Mouse (Mus musculus) erythroblast, embryonic 14.5 days (primary cell): ENCODE results near the gene Taar2. TPM values are rescaled to one million over a fixed set of nuclear protein-coding genes. Genes with fewer than 3 reads are reported as not detected.

Source experiments
- H3K27me3 ChIP-seq: 2 replicates; pipeline ENCODE4 v1.6.1; 2012; ENCODE audit warnings: inconsistent platforms; ENCODE audit not compliant: control insufficient read depth
- H3K36me3 ChIP-seq: 2 replicates; pipeline ENCODE4 v1.6.1; 2012; ENCODE audit warnings: mild to moderate bottlenecking, inconsistent platforms; ENCODE audit not compliant: control insufficient read depth
- H3K4me1 ChIP-seq: 2 replicates; pipeline ENCODE4 v1.6.1; 2012; ENCODE audit warnings: inconsistent platforms; ENCODE audit not compliant: control insufficient read depth
- H3K4me3 ChIP-seq: replicated peaks from 2 replicates; pipeline ENCODE3; 2012; ENCODE audit warnings: moderate library complexity, mild to moderate bottlenecking, inconsistent platforms
- H3K9me3 ChIP-seq: 2 replicates; pipeline ENCODE4 v1.6.1; 2012; ENCODE audit warnings: low read length, inconsistent platforms, mixed read lengths; ENCODE audit not compliant: control insufficient read depth
- GATA1 ChIP-seq: IDR thresholded peaks from 2 replicates; pipeline ENCODE4 v1.6.1; 2012; ENCODE audit warnings: low read length, inconsistent platforms, mixed read lengths
- TAL1 ChIP-seq: IDR thresholded peaks from 3 replicates; pipeline ENCODE4 v1.6.1; 2012; ENCODE audit warnings: low read length, inconsistent platforms, mixed read lengths
- polyA plus RNA-seq: library from polyadenylated mRNA; stranded (reverse); fragments of >175 nt; gene quantifications from 2 replicates; pipeline ENCODE4 v1.2.3, GENCODE M21; 2012

The Taar2 gene
- polyA plus RNA-seq, 1 experiment, result not detected

GRCm38 (mm10) chr10:23971256-23971655 lies 32.9 kb downstream of the Taar2 start:
- Histone ChIP-seq H3K27me3 (no peaks in the 10 kb centered on the region), H3K9me3 (no peaks in the 10 kb centered on the region), H3K36me3 (no peaks in the 10 kb centered on the region), H3K4me1 (no peaks in the 10 kb centered on the region), H3K4me3 (no peak overlapping the region)
- TF ChIP-seq GATA1, result no peak

- Histone ChIP-seq H3K4me3 (no peak overlapping the region), H3K27me3 (no peaks in the 10 kb centered on the region), H3K4me1 (peaks cover 2% of the 10 kb centered on the region), H3K36me3 (no peaks in the 10 kb centered on the region), H3K9me3 (no peaks in the 10 kb centered on the region)
- TF ChIP-seq TAL1 (no peak), GATA1 (no peak)
Measured at GRCm38 (mm10) chr10:23977958-23978357, 39.6 kb downstream of the Taar2 start.

GRCm38 (mm10) chr10:23978901-23979705 lies 40.7 kb downstream of the Taar2 start:
- Histone ChIP-seq H3K36me3 (no peaks in the 10 kb centered on the region), H3K9me3 (no peaks in the 10 kb centered on the region), H3K4me1 (peaks cover 2% of the 10 kb centered on the region), H3K4me3 (no peak overlapping the region), H3K27me3 (no peaks in the 10 kb centered on the region)
- no peak for TF ChIP-seq TAL1
- no peak for TF ChIP-seq GATA1

- Histone ChIP-seq H3K4me1 (no peaks in the 10 kb centered on the region), H3K36me3 (no peaks in the 10 kb centered on the region), H3K4me3 (no peak within 1 kb of the TSS), H3K27me3 (no peaks in the 10 kb centered on the region), H3K9me3 (no peaks in the 10 kb centered on the region)
- no peak for TF ChIP-seq TAL1
Measured at GRCm38 (mm10) chr10:23985546-23985945, 47.2 kb downstream of the Taar2 start, which contains the start of gene Taar6. Gene Taar6 (minus strand): TSS chr10:23985646.

- Histone ChIP-seq H3K4me1 (no peaks in the 10 kb centered on the region), H3K27me3 (no peaks in the 10 kb centered on the region), H3K36me3 (no peaks in the 10 kb centered on the region), H3K4me3 (no peak overlapping the region), H3K9me3 (no peaks in the 10 kb centered on the region)
- TF ChIP-seq TAL1 (no peak), GATA1 (no peak)
Measured at GRCm38 (mm10) chr10:23986419-23986818, 48.0 kb downstream of the Taar2 start.

Other genes with a start within 250 kb of the Taar2 start
- gene Rps12, start 151.3 kb upstream of the Taar2 start, polyA plus RNA-seq, result 115 and 164 TPM in 2 replicates
- gene Slc18b1, start 141.6 kb upstream of the Taar2 start, polyA plus RNA-seq, result 0.02 and 0.03 TPM in 2 replicates
- not detected in 2 replicates for gene Vnn3, start 87.1 kb upstream of the Taar2 start, polyA plus RNA-seq
- gene Vnn1, start 43.9 kb upstream of the Taar2 start, polyA plus RNA-seq, result not detected in 2 replicates
- gene Taar1, start 18.2 kb upstream of the Taar2 start, polyA plus RNA-seq, result not detected in 2 replicates
- gene Taar3, start 11.0 kb downstream of the Taar2 start, polyA plus RNA-seq, result not detected in 2 replicates
- gene Taar4, start 21.9 kb downstream of the Taar2 start, polyA plus RNA-seq, result not detected in 2 replicates
- gene Taar5, start 32.1 kb downstream of the Taar2 start, polyA plus RNA-seq, result 0.03 TPM in 1 of 2 replicates, not detected in the other
- gene Taar6, start 47.1 kb downstream of the Taar2 start, polyA plus RNA-seq, result not detected in 2 replicates
- gene Taar7a, start 54.9 kb downstream of the Taar2 start, polyA plus RNA-seq, result not detected in 2 replicates
- not detected in 2 replicates for gene Taar7b, start 61.4 kb downstream of the Taar2 start, polyA plus RNA-seq
- not detected in 2 replicates for gene Taar7d, start 88.7 kb downstream of the Taar2 start, polyA plus RNA-seq
- not detected in 2 replicates for gene Taar7e, start 99.0 kb downstream of the Taar2 start, polyA plus RNA-seq
- gene Taar7f, start 110.9 kb downstream of the Taar2 start, polyA plus RNA-seq, result not detected in 2 replicates
- gene Taar8a, start 137.9 kb downstream of the Taar2 start, polyA plus RNA-seq, result not detected in 2 replicates
- not detected in 2 replicates for gene Taar8b, start 153.7 kb downstream of the Taar2 start, polyA plus RNA-seq
- not detected in 2 replicates for gene Taar8c, start 163.3 kb downstream of the Taar2 start, polyA plus RNA-seq
- gene Taar9, start 171.0 kb downstream of the Taar2 start, polyA plus RNA-seq, result not detected in 2 replicates
- gene Stx7, start 210.7 kb downstream of the Taar2 start, polyA plus RNA-seq, result 2.2 and 2.7 TPM in 2 replicates